8 mouse cellular contexts compared by ENCODE assay signal in genomic region chr4:134631471-134632130, GRCm38 (mm10).
DNase-seq lines count a peak whose midpoint lies in the region; ATAC-seq and TF ChIP-seq lines count a peak whose summit lies in the region.

No protein-coding gene starts in this region.

- no peak for TF ChIP-seq CTCF in kidney, postnatal 0 days (IDR thresholded peaks at IDR 0.05; ENCODE audit: low read depth)

- no peak overlapping the region for H3K4me2 ChIP-seq in kidney, postnatal 0 days (ENCODE audit: low read length)
- H3K4me2 ChIP-seq in forebrain, embryonic 12.5 days: 0 out of 2 replicates have a peak overlapping the region, but pooled peaks have one; percentile 6
- no peak overlapping the region for H3K4me2 ChIP-seq in liver, embryonic 12.5 days
- H3K4me2 ChIP-seq in stomach, embryonic 15.5 days: no peak overlapping the region

- WGBS in kidney, postnatal 0 days: 74% methylated on average over 14 of the region's 14 CpGs
- 28% methylated on average over 14 of the region's 14 CpGs for WGBS in forebrain, embryonic 12.5 days
- 35% methylated on average over 14 of the region's 14 CpGs for WGBS in hindbrain, embryonic 10.5 days
- 76% methylated on average over 14 of the region's 14 CpGs for WGBS in liver, embryonic 12.5 days (ENCODE audit: insufficient replicate concordance)
- 76% methylated on average over 14 of the region's 14 CpGs for WGBS in stomach, embryonic 15.5 days

- H3K9ac ChIP-seq in kidney, postnatal 0 days (ENCODE audit: low read depth, low read length): no peak overlapping the region
- H3K9ac ChIP-seq in forebrain, embryonic 12.5 days: no peak overlapping the region
- no peak overlapping the region for H3K9ac ChIP-seq in liver, embryonic 12.5 days
- H3K9ac ChIP-seq in stomach, embryonic 15.5 days: no peak overlapping the region

- peak overlapping the region; percentile 84 for H3K27ac ChIP-seq in kidney, postnatal 0 days
- H3K27ac ChIP-seq in forebrain, embryonic 12.5 days: peak overlapping the region; percentile 87
- peak overlapping the region; percentile 85 for H3K27ac ChIP-seq in hindbrain, embryonic 10.5 days
- peak overlapping the region; percentile 41; the same call in 1 of the 2 replicates for H3K27ac ChIP-seq in liver, embryonic 12.5 days
- H3K27ac ChIP-seq in stomach, embryonic 15.5 days: peak overlapping the region; percentile 42

- H3K27me3 ChIP-seq in kidney, postnatal 0 days (ENCODE audit: insufficient read depth, low read length): no peaks in the 10 kb centered on the region
- H3K27me3 ChIP-seq in forebrain, embryonic 12.5 days: peaks cover 8% of the 10 kb centered on the region; the same call in 1 of the 2 replicates
- H3K27me3 ChIP-seq in hindbrain, embryonic 10.5 days (ENCODE audit: insufficient read depth, poor library complexity, severe bottlenecking): peaks cover 5% of the 10 kb centered on the region; the same call in 1 of the 2 replicates
- no peaks in the 10 kb centered on the region for H3K27me3 ChIP-seq in liver, embryonic 12.5 days (replicated peaks)
- H3K27me3 ChIP-seq in stomach, embryonic 15.5 days (replicated peaks): no peaks in the 10 kb centered on the region

- no peaks in the 10 kb centered on the region for H3K9me3 ChIP-seq in kidney, postnatal 0 days (replicated peaks; ENCODE audit: low read length)
- H3K9me3 ChIP-seq in forebrain, embryonic 12.5 days: no peaks in the 10 kb centered on the region
- no peaks in the 10 kb centered on the region for H3K9me3 ChIP-seq in hindbrain, embryonic 10.5 days
- no peaks in the 10 kb centered on the region for H3K9me3 ChIP-seq in liver, embryonic 12.5 days (replicated peaks)
- H3K9me3 ChIP-seq in stomach, embryonic 15.5 days: no peaks in the 10 kb centered on the region

- ATAC-seq in kidney, postnatal 0 days (replicated peaks; ENCODE audit: low FRiP score, low read depth): no peak
- peak; percentile 57; the same call in 1 of the 2 replicates for ATAC-seq in forebrain, embryonic 12.5 days (ENCODE audit: low FRiP score)
- ATAC-seq in liver, embryonic 12.5 days: no peak
- ATAC-seq in stomach, embryonic 15.5 days (ENCODE audit: insufficient read depth, low FRiP score, low read depth): no peak

- no peak overlapping the region for H3K4me3 ChIP-seq in kidney, postnatal 0 days (replicated peaks; ENCODE audit: low read depth, low read length)
- no peak overlapping the region for H3K4me3 ChIP-seq in forebrain, embryonic 12.5 days (replicated peaks)
- H3K4me3 ChIP-seq in hindbrain, embryonic 10.5 days: no peak overlapping the region
- no peak overlapping the region for H3K4me3 ChIP-seq in liver, embryonic 12.5 days
- no peak overlapping the region for H3K4me3 ChIP-seq in stomach, embryonic 15.5 days (replicated peaks)

- peaks cover 22% of the 10 kb centered on the region for H3K4me1 ChIP-seq in kidney, postnatal 0 days (replicated peaks; ENCODE audit: insufficient read depth, low read length)
- peaks cover 55% of the 10 kb centered on the region for H3K4me1 ChIP-seq in forebrain, embryonic 12.5 days
- peaks cover 68% of the 10 kb centered on the region for H3K4me1 ChIP-seq in hindbrain, embryonic 10.5 days (replicated peaks)
- peaks cover 4% of the 10 kb centered on the region for H3K4me1 ChIP-seq in liver, embryonic 12.5 days
- H3K4me1 ChIP-seq in stomach, embryonic 15.5 days: peaks cover 3% of the 10 kb centered on the region; the same call in 1 of the 2 replicates

- H3K36me3 ChIP-seq in kidney, postnatal 0 days (ENCODE audit: insufficient read depth, low read length): no peaks in the 10 kb centered on the region
- H3K36me3 ChIP-seq in forebrain, embryonic 12.5 days (replicated peaks): no peaks in the 10 kb centered on the region
- H3K36me3 ChIP-seq in hindbrain, embryonic 10.5 days: no peaks in the 10 kb centered on the region
- no peaks in the 10 kb centered on the region for H3K36me3 ChIP-seq in liver, embryonic 12.5 days
- no peaks in the 10 kb centered on the region for H3K36me3 ChIP-seq in stomach, embryonic 15.5 days

- no peak for DNase-seq in kidney, postnatal 0 days (ENCODE audit: low spot score)
- no peak for DNase-seq in kidney, adult 11 months
- DNase-seq in hindbrain, embryonic 10.5 days (ENCODE audit: low spot score): peak; percentile 47
- no peak for DNase-seq in ovary, adult 18-20 months (ENCODE audit: low spot score)
- no peak for DNase-seq in cerebellum, adult 9-10 months
